Mouse (Mus musculus) midbrain, embryonic 11.5 days (tissue): ENCODE data around the gene Spag16. TPM values are rescaled to one million over a fixed set of nuclear protein-coding genes. Genes with fewer than 3 reads are reported as not detected.
"Not testable (repeated sequence)": the region's sequence is repeated elsewhere in the genome, so short reads cannot be mapped to it uniquely, and the experiment has no call there.

ENCODE experiments used
- ATAC-seq: fragments of 200-750 bp; cut with Nextera tagmentation; 2 replicates; pipeline ENCODE4 v1.8.0; 2017; ENCODE audit warnings: moderate TSS enrichment, moderate library complexity; ENCODE audit not compliant: low FRiP score
- DNase-seq: peaks from one replicate; pipeline ENCODE4 v3.0.0; 2015; ENCODE audit warnings: low spot score; ENCODE audit errors: missing footprints
- H3K27ac ChIP-seq: fragments of 300-500 bp; sonication (generic); 2 replicates; pipeline ENCODE4 v1.5.1; 2014; ENCODE audit warnings: low read depth, low read length
- H3K27me3 ChIP-seq: fragments of 300-500 bp; sonication (generic); 2 replicates; pipeline ENCODE4 v1.6.1; 2014; ENCODE audit warnings: mild to moderate bottlenecking, low read length, moderate library complexity, mixed read lengths; ENCODE audit not compliant: control insufficient read depth, insufficient read depth
- H3K36me3 ChIP-seq: fragments of 300-500 bp; sonication (generic); 2 replicates; pipeline ENCODE4 v1.6.1; 2014; ENCODE audit warnings: mild to moderate bottlenecking, low read length, moderate library complexity, mixed read lengths; ENCODE audit not compliant: control insufficient read depth, insufficient read depth
- H3K4me1 ChIP-seq: fragments of 300-500 bp; sonication (generic); 2 replicates; pipeline ENCODE4 v1.6.1; 2014; ENCODE audit warnings: low read length; ENCODE audit not compliant: control insufficient read depth, insufficient read depth
- H3K4me2 ChIP-seq: fragments of 300-500 bp; sonication (generic); 2 replicates; pipeline ENCODE4 v1.6.1; 2014; ENCODE audit warnings: mild to moderate bottlenecking, moderate library complexity
- H3K4me3 ChIP-seq: fragments of 300-500 bp; sonication (generic); 2 replicates; pipeline ENCODE4 v1.5.1; 2014; ENCODE audit warnings: low read depth, low read length
- H3K9ac ChIP-seq: fragments of 300-500 bp; sonication (generic); 2 replicates; pipeline ENCODE4 v1.6.1; 2014; ENCODE audit warnings: low read length
- H3K9me3 ChIP-seq: fragments of 300-500 bp; sonication (generic); 2 replicates; pipeline ENCODE4 v1.6.1; 2016; ENCODE audit warnings: low read length; ENCODE audit not compliant: control insufficient read depth
- WGBS: fragments of 180-500 bp; shearing (Covaris S2); extraction: QIAGEN DNeasy Blood & Tissue Kit; methylation state at CpG from one replicate; pipeline ENCODE4 v1.1.7; 2014; 5-methylcytosine and 5-hydroxymethylcytosine counted together
- polyA plus RNA-seq: library from polyadenylated mRNA; unstranded; fragments of >200 nt; fragmentation: Nextera tagmentation; extraction: Ambion mirVana; gene quantifications from 2 replicates; pipeline ENCODE4 v1.2.1, GENCODE M21; 2014

The Spag16 gene
- polyA plus RNA-seq: 2.6 and 3.7 TPM in 2 replicates

DNA sequence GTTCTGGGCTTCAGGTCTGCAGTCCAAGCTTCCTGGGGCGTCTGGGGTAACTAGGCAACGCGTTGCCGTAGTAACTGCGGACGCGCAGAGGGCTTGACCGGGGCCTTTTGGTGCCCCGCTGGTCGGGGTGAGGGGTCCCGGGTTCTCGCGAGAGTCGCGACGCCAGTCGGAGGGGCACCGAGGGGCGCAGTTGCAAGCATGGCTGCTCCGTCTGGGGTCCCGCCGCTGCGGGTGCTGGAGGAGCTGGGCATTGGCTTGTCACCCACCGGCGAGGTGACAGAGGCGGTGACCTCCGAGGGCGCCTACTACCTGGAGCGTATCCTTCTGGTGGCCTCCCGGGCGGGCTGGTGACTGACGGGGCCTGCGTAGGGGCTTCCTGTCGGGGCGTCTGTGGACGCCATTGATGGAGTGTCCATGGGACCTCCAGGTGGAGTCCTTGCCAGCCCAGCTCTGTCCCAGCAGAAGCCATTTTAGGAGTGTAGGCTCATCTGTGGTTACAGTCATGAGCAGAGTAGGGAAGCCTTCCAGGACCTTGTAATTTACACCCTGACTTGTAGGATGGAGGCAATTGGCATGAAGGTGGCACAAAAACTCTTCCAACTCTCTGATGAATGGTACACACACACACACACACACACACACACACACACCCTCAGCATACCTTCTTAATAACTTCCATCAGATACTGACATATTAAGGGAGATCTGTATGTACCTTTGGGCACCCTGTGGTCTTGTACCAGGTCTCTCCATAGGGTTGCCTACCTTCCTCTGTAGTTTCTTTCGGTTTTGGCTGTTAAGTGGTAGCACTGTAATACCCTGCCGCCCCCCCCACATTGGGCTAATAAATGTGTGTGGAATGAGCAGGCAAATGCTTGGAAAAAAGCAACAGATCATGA is at the start of gene Spag16:
Gene Spag16, plus strand, starts transcription at position 165 of the 898 bp plus-strand sequence.
- H3K36me3 ChIP-seq: no peaks in the 10 kb centered on the region
- 8% methylated on average over 38 of the region's 38 CpGs for WGBS
- peaks cover 3% of the 10 kb centered on the region for H3K4me1 ChIP-seq
- H3K27me3 ChIP-seq: no peaks in the 10 kb centered on the region
- peak within 1 kb of the TSS; percentile 55 for H3K4me2 ChIP-seq
- ATAC-seq (peak; percentile 99), DNase-seq (peak; percentile 97)
- no peaks in the 10 kb centered on the region for H3K9me3 ChIP-seq
- peak within 1 kb of the TSS; percentile 61 for H3K9ac ChIP-seq
- no peak within 1 kb of the TSS for H3K27ac ChIP-seq
- H3K4me3 ChIP-seq: peak within 1 kb of the TSS; percentile 54

- no peak overlapping the region for H3K4me2 ChIP-seq
- H3K4me3 ChIP-seq: no peak overlapping the region
- H3K27ac ChIP-seq: no peak overlapping the region
- H3K27me3 ChIP-seq: no peaks in the 10 kb centered on the region
- ATAC-seq: no peak
- no peaks in the 10 kb centered on the region for H3K36me3 ChIP-seq
- no peak overlapping the region for H3K9ac ChIP-seq
- 8% methylated on average over 6 of the region's 6 CpGs for WGBS
- DNase-seq: peak; percentile 93
- H3K9me3 ChIP-seq: no peaks in the 10 kb centered on the region
- no peaks in the 10 kb centered on the region for H3K4me1 ChIP-seq
These were observed 41.6 kb upstream of the Spag16 start for GRCm38 (mm10) chr1:69785129-69785528.

GRCm38 (mm10) chr1:69786716-69787115 is 40.1 kb upstream of the Spag16 start:
- DNase-seq (no peak), ATAC-seq (no peak)
- Histone ChIP-seq H3K27me3 (no peaks in the 10 kb centered on the region), H3K4me1 (0 out of 2 replicates have a peak, but pooled peaks cover 2% of the 10 kb centered on the region), H3K4me2 (no peak overlapping the region), H3K9me3 (no peaks in the 10 kb centered on the region), H3K27ac (no peak overlapping the region), H3K9ac (no peak overlapping the region), H3K36me3 (no peaks in the 10 kb centered on the region), H3K4me3 (no peak overlapping the region)
- 79% methylated on average over 6 of the region's 6 CpGs for WGBS

DNA sequence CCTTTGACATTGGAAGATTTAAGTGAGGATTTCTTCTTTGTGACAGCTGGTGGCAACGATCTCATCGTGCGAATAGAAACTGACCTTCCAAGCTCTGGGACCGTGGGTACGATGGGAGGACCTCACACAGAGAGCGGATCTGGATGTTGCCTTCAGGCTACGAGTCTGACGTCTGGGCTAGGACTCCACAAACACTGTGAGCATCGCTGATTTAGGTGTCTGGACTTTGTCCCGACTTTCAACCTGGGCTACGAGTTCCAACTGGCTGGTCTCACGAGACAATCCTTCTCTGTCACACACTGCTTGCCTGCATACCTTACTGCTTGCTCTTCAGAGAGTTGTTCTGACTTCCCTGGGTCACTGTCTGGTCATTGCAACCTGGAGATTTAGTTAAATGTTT is 39.4 kb upstream of the Spag16 start:
- Histone ChIP-seq H3K9ac (no peak overlapping the region), H3K36me3 (no peaks in the 10 kb centered on the region), H3K27me3 (no peaks in the 10 kb centered on the region), H3K9me3 (no peaks in the 10 kb centered on the region), H3K4me2 (no peak overlapping the region), H3K4me1 (0 out of 2 replicates have a peak, but pooled peaks cover 2% of the 10 kb centered on the region), H3K4me3 (no peak overlapping the region), H3K27ac (no peak overlapping the region)
- WGBS: 85% methylated on average over 12 of the region's 12 CpGs
- no peak for ATAC-seq
- no peak for DNase-seq

DNA sequence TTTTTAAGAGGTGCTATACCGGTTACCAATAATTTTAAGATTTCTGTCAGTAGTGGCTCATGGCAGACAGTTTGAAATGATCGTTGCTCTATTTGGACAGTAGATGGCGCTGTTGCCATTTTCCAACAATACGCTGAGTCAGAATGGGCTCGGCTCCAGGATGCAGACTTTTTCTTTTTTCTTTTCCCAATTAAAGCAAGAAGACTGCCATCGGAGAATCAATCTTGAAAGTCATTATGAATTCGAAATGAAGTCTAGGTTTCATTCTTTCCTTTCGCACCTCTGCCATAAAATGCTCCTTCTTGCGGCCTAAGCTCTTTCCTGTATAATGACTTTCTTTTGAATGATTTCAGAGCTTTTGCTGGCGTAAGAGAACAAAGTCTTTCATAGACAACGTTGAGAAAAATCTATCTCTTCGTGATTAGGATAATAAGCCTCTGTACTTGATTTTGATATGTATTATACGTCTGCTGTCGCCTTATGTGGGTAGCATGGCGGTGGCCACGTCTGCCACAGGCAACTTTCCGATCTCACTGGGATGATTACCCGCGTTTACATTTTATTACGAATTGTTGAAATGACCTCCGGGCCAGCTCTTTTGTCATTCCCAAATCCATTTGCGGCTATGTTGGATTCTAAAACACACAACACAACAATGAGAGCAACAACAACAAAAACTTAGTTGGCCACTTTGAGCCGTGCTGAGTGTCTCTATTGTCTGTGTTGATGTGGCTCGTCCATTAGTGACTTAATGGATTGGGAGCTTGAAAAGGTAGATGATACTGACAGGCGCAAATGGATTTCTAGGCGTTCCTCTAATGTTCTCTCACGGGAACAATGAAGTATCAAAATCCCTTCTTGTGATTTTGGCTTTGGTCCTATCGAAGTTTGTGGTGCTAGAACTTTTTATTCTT is 36.2 kb upstream of the Spag16 start:
- Histone ChIP-seq H3K27ac (no peak overlapping the region), H3K9me3 (no peaks in the 10 kb centered on the region), H3K27me3 (no peaks in the 10 kb centered on the region), H3K4me2 (peak overlapping the region; percentile 31), H3K9ac (0 out of 2 replicates have a peak overlapping the region, but pooled peaks have one; percentile 6), H3K4me1 (0 out of 2 replicates have a peak, but pooled peaks cover 2% of the 10 kb centered on the region), H3K36me3 (no peaks in the 10 kb centered on the region), H3K4me3 (no peak overlapping the region)
- ATAC-seq (peak; percentile 76; the same call in 1 of the 2 replicates), DNase-seq (peak; percentile 95)
- WGBS: 41% methylated on average over 28 of the region's 28 CpGs

- WGBS: 90% methylated on average over 7 of the region's 7 CpGs
- Histone ChIP-seq H3K9ac (no peak overlapping the region), H3K36me3 (no peaks in the 10 kb centered on the region), H3K27ac (no peak overlapping the region), H3K9me3 (no peaks in the 10 kb centered on the region), H3K4me2 (no peak overlapping the region), H3K27me3 (no peaks in the 10 kb centered on the region), H3K4me3 (no peak overlapping the region), H3K4me1 (no peaks in the 10 kb centered on the region)
- DNase-seq: no peak
- ATAC-seq: no peak
These were observed 27.7 kb upstream of the Spag16 start for GRCm38 (mm10) chr1:69798948-69799565.

DNA sequence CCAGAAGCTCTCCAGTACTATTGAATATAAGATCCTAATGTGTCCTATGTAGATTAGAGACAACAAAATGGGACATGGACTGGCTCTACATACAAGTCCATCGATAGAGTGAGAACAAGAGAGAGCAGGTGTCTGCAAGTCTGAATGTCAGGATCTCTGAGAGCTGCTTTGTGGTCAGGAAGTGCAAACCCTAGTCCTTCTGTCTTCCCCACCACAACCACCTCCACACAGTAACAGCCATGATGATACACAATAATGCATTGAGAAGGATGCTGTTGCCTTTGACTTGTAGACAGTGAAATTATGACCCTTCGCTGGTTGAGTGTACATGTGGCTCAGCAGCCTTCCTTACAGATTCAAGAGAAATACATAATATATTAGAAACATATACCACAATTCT is 16.6 kb upstream of the Spag16 start:
- Histone ChIP-seq H3K27ac (no peak overlapping the region), H3K36me3 (no peaks in the 10 kb centered on the region), H3K27me3 (no peaks in the 10 kb centered on the region), H3K9me3 (no peaks in the 10 kb centered on the region), H3K4me2 (no peak overlapping the region), H3K4me1 (no peaks in the 10 kb centered on the region), H3K4me3 (no peak overlapping the region), H3K9ac (no peak overlapping the region)
- DNase-seq: no peak
- WGBS: 90% methylated on average over 2 of the region's 2 CpGs
- ATAC-seq: no peak

GRCm38 (mm10) chr1:69825635-69826034 is 1.1 kb upstream of the Spag16 start:
- not testable (repeated sequence) for H3K27ac ChIP-seq, H3K9me3 ChIP-seq, H3K4me1 ChIP-seq, H3K4me2 ChIP-seq, H3K27me3 ChIP-seq, H3K4me3 ChIP-seq, H3K36me3 ChIP-seq, DNase-seq, ATAC-seq, H3K9ac ChIP-seq
- 80% methylated on average over 5 of the region's 5 CpGs for WGBS
